Mouse (Mus musculus): ENCODE results near the gene Zbtb34.

Gene Zbtb34

GRCm38 (mm10) chr2:33430771-33431699 lies at the start of gene Zbtb34:
TSS of gene Zbtb34 (minus strand) at chr2:33431324.
- peak; percentile 68 to 88 for DNase-seq (ENCODE audit: low spot score in 2 of 2)

- no peak for DNase-seq (ENCODE audit: low spot score in 2 of 2)
Observed at GRCm38 (mm10) chr2:33477961-33478755, 47.0 kb upstream of the Zbtb34 start.

- no peak for DNase-seq (ENCODE audit: low spot score in 2 of 2)
Observed at GRCm38 (mm10) chr2:33475961-33476360, 44.8 kb upstream of the Zbtb34 start.

GRCm38 (mm10) chr2:33468466-33469097 lies 37.5 kb upstream of the Zbtb34 start, which contains the start of gene Zbtb43:
TSS of gene Zbtb43 (minus strand) at chr2:33468559.
- peak; percentile 95 to 97 for DNase-seq (ENCODE audit: low spot score in 2 of 2)

- no peak for DNase-seq (ENCODE audit: low spot score in 2 of 2)
Observed at GRCm38 (mm10) chr2:33467546-33468465, 36.7 kb upstream of the Zbtb34 start.

DNA sequence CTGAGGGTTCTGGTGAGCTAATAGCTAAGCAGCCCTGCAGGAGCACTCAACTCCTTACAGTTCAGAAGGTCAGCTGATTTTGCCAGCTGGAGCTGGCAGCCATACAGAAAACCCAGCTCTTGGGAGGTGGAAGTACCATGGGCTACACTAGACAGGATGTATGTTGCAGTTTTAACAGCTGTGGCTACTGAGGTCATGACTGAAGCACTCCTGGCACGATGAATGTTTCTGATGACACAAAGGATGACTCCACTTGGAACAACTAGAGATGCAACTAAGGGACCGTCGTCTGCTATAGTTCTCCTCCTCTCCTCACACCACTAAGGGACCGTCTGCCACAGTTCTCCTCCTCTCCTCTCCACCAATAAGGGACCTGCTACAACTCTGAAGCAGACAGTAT lies 34.8 kb upstream of the Zbtb34 start:
- no peak for DNase-seq (ENCODE audit: low spot score in 2 of 2)

GRCm38 (mm10) chr2:33465215-33465614 lies 34.1 kb upstream of the Zbtb34 start:
- DNase-seq (ENCODE audit: low spot score in 2 of 2): no peak

DNA sequence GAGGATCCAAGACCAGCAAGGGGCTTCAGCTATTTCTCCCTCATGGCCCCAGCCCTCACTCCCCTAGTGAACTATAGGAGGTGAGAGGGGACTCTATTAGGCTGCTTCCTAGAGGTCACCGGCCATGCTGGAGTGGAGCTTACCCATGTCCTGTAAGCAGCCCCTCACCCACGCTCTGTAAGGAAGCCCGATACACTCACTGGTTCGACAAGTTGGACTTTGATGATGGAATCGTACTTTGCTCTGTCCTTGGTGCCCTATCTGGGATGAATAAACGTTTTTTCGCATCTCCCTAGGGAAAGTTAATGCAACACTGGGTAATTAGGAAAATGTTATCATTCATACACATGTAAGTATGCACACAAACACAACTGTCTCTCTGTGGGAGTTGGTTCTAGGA lies 30.9 kb upstream of the Zbtb34 start:
- no peak for DNase-seq (ENCODE audit: low spot score in 2 of 2)

DNA sequence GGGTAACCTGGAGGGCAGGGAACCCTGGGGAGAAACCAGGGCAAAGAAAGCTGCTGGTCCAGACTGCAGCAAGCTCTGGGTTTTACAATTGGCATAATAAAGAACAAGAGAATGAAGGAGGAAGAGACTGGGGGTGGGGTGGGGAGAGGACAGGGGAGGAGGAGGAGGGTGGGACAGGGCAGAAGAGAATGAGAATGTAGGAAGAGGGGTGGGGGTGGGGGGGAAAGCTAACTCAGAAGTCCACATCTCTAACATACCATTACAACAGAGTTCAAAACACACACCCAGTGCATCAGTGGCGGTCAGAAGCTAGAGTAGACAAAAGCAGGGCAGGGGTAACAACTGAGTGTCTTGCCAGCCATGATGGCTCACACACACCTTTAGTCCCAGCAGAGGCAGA lies 29.9 kb upstream of the Zbtb34 start:
- DNase-seq (ENCODE audit: low spot score in 2 of 2): no peak

DNA sequence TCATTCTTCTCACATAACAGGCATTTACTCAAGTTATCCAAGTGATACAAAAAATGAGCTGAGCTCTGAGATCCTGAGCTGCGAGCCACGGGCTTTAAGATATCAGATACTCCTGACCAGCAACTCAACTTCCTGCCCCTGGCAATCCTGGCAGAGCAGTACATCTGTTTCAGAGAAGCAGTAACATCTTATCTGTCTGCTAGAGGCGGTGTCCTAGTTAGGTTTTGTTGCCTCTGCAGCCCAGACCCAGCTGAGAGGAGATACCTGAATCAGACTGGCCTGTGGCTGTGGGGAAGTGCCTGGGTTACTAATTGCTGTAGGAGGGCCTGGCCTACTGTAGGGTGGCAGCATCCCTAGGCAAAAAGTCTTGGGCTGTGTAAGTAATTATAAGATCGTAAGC lies 28.5 kb upstream of the Zbtb34 start:
- DNase-seq (ENCODE audit: low spot score in 2 of 2): no peak

DNA sequence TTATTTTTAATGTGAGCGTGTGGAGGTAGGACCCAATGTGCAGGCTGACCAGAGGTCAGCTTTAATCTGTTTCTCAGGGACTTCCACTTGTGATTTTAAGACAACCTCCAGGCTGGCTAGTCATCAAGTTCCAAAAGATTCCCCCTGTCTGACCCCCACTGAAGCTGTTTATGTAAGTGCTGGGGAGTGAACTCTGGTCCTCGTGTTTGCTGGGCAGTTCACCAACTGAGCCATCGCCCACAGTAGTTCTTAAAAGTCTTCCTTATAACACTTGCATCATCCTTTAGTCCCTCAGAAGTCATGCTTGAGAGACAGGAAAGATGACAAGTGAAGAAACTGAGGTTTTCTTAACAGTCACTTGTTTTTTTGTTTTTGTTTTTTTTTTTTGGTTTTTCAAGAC lies 25.6 kb upstream of the Zbtb34 start:
- no peak for DNase-seq (ENCODE audit: low spot score in 2 of 2)

- DNase-seq (ENCODE audit: low spot score in 2 of 2): no peak
Observed at GRCm38 (mm10) chr2:33456242-33456641, 25.1 kb upstream of the Zbtb34 start.

DNA sequence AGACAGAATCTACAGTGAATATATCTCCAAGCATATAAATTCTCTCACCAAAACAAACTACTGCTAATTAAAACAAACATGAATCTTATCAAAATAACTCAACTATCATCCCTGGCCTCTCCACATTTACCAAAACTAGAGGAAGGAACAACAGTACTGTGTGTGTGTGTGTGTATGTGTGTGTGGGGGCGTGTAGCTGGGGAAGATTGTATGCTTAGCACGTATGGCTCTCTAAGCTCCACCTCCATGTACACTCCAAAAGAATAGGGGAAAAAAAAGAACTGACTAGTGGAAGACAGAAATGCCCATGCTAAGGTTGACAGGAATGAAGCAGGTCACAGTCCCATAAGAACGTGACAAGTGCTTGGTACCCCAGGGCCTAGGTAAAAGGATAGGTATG lies 24.2 kb upstream of the Zbtb34 start:
- DNase-seq (ENCODE audit: low spot score in 2 of 2): no peak

DNA sequence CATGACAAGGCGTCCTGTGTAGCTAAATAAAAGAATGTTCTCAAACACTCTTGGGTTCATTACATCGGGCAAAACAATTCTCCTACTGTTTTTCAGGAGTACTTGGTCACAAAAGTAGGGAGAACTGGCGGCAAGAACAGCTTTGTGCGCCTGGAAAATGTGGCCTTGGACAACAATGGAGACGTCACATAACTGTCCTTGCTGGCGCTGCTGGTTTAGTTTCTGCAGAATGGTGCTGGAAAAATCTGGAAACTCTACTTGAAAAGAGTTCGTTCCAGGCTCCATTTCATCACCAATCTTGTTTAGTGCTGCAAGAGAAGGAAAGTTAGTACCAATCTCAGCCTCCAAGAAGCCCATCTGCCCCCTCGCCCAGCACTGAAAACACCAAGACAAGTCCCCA lies 23.7 kb upstream of the Zbtb34 start:
- DNase-seq (ENCODE audit: low spot score in 2 of 2): no peak

- no peak for DNase-seq (ENCODE audit: low spot score in 2 of 2)
Observed at GRCm38 (mm10) chr2:33453476-33453875, 22.4 kb upstream of the Zbtb34 start.

DNA sequence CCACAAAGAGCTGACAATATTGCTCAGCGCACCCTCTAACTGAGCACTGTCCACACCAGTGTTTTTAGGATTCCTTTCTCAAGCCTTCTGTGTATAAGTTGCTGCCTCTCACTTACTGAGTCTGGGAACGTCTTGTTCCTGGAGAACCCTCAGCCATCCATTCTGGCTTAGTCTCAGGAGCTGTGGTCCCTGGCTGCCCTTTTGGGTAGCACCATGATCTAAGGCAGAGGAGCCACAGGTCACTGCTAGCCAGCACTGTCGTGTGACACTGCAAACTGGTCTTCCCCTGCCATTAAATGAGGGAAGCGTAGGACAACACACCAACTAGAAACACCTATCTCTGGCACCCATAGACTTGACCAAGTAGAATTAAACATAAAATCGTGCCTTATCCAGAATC lies 21.6 kb upstream of the Zbtb34 start:
- DNase-seq (ENCODE audit: low spot score in 2 of 2): no peak

GRCm38 (mm10) chr2:33452140-33452539 lies 21.0 kb upstream of the Zbtb34 start:
- no peak for DNase-seq (ENCODE audit: low spot score in 2 of 2)

GRCm38 (mm10) chr2:33451038-33451978 lies 20.2 kb upstream of the Zbtb34 start:
- DNase-seq (ENCODE audit: low spot score in 2 of 2): no peak

GRCm38 (mm10) chr2:33449119-33449873 lies 18.2 kb upstream of the Zbtb34 start:
- no peak for DNase-seq (ENCODE audit: low spot score in 2 of 2)

Measured in spleen, postnatal 4 days (tissue).